In the genomic region with DNA sequence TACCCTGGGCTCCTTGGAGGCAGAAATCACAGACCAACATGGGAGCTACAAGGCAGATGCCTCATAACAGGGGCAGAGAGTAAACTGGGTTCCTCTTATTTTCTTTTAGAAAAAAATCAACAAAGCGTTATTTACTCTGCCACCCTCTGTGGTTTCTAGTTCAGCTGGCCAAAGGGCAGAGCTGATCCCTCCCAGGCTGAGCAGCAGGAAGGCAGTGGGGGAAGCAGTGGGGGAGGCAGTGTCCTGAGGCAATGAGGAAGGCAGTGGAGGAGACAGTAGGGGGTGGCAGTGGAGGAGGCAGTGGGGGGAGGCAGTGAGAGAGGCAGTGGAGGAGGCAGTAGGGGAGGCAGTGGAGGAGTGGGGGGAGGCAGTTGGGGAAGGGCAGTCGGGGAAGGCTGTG, we compare ENCODE assay signal across 15 mouse cellular contexts. TPM values are rescaled to one million over a fixed set of nuclear protein-coding genes. Genes with fewer than 3 reads are reported as not detected.
DNase-seq lines count a peak whose midpoint lies in the region; ATAC-seq lines count a peak whose summit lies in the region.
"Had no signal": no experiment of that assay in that cellular context is flagged by ENCODE, and none has a peak within 500 bp of the region (broad histone marks: within the 10 kb centered on the region; RNA-seq: fewer than 3 reads in every experiment).

No protein-coding gene starts in this region.

- no peak overlapping the region for H3K4me2 ChIP-seq in kidney, embryonic 16.5 days (replicated peaks; ENCODE audit: low read depth, low read length)
- H3K4me2 ChIP-seq: embryonic facial prominence, embryonic 13.5 days; lung, embryonic 14.5 days; stomach, embryonic 15.5 days had no signal

- no peak for ATAC-seq in kidney, embryonic 16.5 days (ENCODE audit: low FRiP score, low TSS enrichment)
- ATAC-seq: inflammation-experienced regulatory T-cells, adult 6 months had no signal

- H3K9ac ChIP-seq in kidney, embryonic 16.5 days (replicated peaks; ENCODE audit: low read length), result no peak overlapping the region
- H3K9ac ChIP-seq: embryonic facial prominence, embryonic 13.5 days; lung, embryonic 14.5 days; stomach, embryonic 15.5 days had no signal

- peaks cover 28% of the 10 kb centered on the region for H3K4me1 ChIP-seq in kidney, embryonic 16.5 days (ENCODE audit: insufficient read depth, low read length)
- H3K4me1 ChIP-seq in megakaryocyte, embryonic 14.5 days, result peaks cover 73% of the 10 kb centered on the region

- peak; percentile 68 for DNase-seq in kidney, adult 11 months
- DNase-seq in R1 (ENCODE audit: low read depth, low spot score), result peak; percentile 8
- peak; percentile 68 for DNase-seq in kidney, postnatal 14 days
- DNase-seq in embryo, embryonic 9.5 days (ENCODE audit: extremely low spot score), result no peak
- DNase-seq in layer of hippocampus, postnatal 25 days (ENCODE audit: extremely low spot score in 1 of 2, low spot score in 1 of 2), result no peak
- no peak for DNase-seq in natural killer cell, adult 2 months (ENCODE audit: low spot score in 2 of 2)
- DNase-seq: cerebellum, postnatal 36 days; lung, embryonic 14.5 days; spleen, adult 18-20 months; thymus, postnatal 25 days had no signal

- H3K4me3 ChIP-seq in kidney, embryonic 16.5 days (ENCODE audit: low read length), result no peak overlapping the region
- H3K4me3 ChIP-seq in megakaryocyte, embryonic 14.5 days (replicated peaks), result peak overlapping the region; percentile 80
- H3K4me3 ChIP-seq: embryonic facial prominence, embryonic 13.5 days; stomach, embryonic 15.5 days had no signal

- no peaks in the 10 kb centered on the region for H3K27me3 ChIP-seq in kidney, embryonic 16.5 days (ENCODE audit: insufficient read depth, low read length)
- H3K27me3 ChIP-seq in megakaryocyte, embryonic 14.5 days (replicated peaks), result peaks cover 4% of the 10 kb centered on the region
- H3K27me3 ChIP-seq: embryonic facial prominence, embryonic 13.5 days; stomach, embryonic 15.5 days had no signal

- WGBS in kidney, embryonic 16.5 days, result 14% methylated on average over 2 of the region's 2 CpGs

- no peaks in the 10 kb centered on the region for H3K36me3 ChIP-seq in kidney, embryonic 16.5 days (ENCODE audit: insufficient read depth, low read length)
- peaks cover 63% of the 10 kb centered on the region for H3K36me3 ChIP-seq in megakaryocyte, embryonic 14.5 days (replicated peaks; ENCODE audit: low read length)
- H3K36me3 ChIP-seq: embryonic facial prominence, embryonic 13.5 days; stomach, embryonic 15.5 days had no signal

- no peak overlapping the region for H3K27ac ChIP-seq in kidney, embryonic 16.5 days (ENCODE audit: low read length)
- H3K27ac ChIP-seq: embryonic facial prominence, embryonic 13.5 days; stomach, embryonic 15.5 days had no signal

- H3K9me3 ChIP-seq in kidney, embryonic 16.5 days (ENCODE audit: low read length), result no peaks in the 10 kb centered on the region
- peaks cover 5% of the 10 kb centered on the region for H3K9me3 ChIP-seq in megakaryocyte, embryonic 14.5 days
- H3K9me3 ChIP-seq: embryonic facial prominence, embryonic 13.5 days; stomach, embryonic 15.5 days had no signal

RNA-seq across cellular contexts. Expression of gene Hes1, which starts 51.1 kb away (rescaled TPM):
- polyA plus RNA-seq in kidney, embryonic 16.5 days (2015; fragmentation: Nextera tagmentation; extraction: Ambion mirVana), result 45.5 and 45.7 TPM in 2 replicates
- polyA plus RNA-seq in megakaryocyte, embryonic 14.5 days (2012; ENCODE audit: insufficient read depth, low replicate concordance), result 35.1 and 50.8 TPM in 2 replicates
- total RNA-seq in layer of hippocampus, postnatal 25 days (2021), result 10 to 100 TPM; 18.0 to 24.2 TPM

Comparison
In these comparisons a context has a peak if more than half of its experiments do, and no peak if none do; other contexts are left out.
1. DNase-seq: peak in kidney, adult 11 months (single experiment), R1 (single experiment) and kidney, postnatal 14 days (single experiment); none in embryo, embryonic 9.5 days (single experiment), layer of hippocampus, postnatal 25 days (0 of 2) and natural killer cell, adult 2 months (0 of 2).